Mouse (Mus musculus) ovary, postnatal 36 days (tissue): Measurements from ENCODE around the gene Prom2.

Source experiments
- DNase-seq: peaks from one replicate; pipeline ENCODE4 v3.0.0; 2022; ENCODE audit warnings: low spot score, mixed read lengths

Prom2 gene

DNA sequence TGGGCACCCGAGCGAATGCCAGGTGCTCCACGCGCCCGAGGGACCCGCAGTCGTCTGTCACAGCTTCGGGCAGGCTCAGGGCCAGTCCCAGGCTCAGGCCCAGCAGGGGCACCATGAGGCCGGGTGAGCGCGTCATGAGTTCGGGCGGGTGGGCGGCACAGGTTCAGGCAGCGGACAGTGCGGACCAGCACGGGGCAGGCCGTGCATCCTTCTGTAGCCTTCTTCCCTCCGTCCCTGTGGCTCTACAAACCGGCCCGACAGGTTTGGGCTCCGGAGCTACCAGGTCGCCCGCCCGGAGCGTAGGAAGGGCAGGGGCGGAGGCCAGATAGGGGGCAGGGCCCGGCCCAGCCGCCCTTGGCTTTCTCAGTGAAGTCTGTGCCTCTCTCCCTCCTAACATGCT, at the start of gene Prom2:
Gene Prom2, minus strand, starts transcription at position 283 of the 400 bp plus-strand sequence.
- DNase-seq = peak; percentile 24

DNA sequence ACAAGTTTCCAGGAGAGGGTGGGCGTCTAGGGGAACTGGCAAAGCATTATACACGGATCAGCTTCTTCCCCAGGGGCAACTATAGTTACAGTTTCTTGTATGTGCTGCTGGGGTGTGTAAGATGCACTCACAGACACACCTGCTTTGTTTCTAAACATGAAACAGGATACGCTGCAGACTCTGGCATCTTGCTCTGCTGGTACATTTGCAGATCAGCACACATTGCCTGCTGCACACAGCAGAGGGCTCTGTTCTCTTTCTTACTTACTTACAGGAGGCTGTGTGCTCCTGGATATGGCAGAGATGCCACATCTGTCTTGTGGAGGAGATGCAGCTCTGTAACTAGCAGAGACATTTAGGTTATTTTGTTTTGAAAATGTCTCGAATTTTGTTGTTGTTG, 49.6 kb upstream of the Prom2 start:
- DNase-seq = no peak

DNA sequence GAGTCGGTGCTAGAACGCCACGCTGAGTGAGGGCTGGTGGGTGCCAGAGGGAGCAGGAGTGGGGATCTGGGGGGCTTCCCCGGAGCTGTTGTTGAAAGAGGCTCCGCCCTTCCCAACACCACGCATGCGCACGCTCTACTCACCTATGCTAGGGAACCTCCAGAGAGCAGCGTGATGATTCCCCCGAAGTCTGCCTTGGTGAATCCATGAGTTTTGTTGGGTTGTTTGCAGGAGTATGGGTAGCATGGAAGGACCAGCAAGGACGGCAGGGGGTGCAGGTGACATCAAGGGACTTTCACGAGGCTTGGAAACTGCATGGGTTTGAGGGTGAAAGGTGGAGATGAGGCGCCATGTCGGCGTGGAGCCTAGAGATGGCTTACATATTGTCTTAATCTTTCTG, 48.9 kb upstream of the Prom2 start:
- DNase-seq = no peak

DNA sequence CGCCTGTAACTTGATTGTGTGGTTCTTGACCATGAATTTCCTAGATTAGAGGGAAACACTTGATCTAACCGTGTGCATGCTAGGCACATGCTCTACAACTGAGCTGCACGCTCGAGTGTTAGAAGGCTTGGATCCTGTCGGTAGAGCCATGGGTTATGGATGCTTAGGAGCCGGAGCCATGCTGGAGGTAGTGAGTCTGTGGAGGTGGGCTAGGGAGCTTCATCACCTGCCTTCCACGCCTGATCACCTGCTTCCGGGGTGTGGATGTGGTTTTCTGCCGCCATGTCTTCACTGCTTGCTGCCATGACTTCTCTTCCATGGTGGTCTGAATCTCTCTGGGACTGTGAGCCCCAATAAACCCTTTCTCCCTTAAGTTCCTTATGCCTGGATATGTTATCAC, 47.6 kb upstream of the Prom2 start:
- no peak for DNase-seq

DNA sequence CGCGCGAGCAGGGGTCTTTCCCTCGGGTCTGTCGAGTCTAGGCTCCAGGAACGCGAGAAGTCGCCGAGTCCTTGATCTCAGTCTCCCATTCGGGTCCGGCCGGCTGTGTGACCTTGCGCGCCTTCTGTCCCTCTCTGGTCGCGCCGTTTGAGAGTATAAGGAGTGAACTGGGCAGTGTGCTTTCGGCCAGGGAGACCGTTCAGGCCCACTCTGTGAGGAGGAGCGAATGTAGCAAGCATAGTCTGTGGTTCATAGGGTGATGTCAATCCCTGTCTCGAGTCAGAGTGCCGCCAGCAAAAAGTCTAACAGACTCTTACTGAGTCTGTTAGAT, 46.2 kb upstream of the Prom2 start:
- no peak for DNase-seq

DNA sequence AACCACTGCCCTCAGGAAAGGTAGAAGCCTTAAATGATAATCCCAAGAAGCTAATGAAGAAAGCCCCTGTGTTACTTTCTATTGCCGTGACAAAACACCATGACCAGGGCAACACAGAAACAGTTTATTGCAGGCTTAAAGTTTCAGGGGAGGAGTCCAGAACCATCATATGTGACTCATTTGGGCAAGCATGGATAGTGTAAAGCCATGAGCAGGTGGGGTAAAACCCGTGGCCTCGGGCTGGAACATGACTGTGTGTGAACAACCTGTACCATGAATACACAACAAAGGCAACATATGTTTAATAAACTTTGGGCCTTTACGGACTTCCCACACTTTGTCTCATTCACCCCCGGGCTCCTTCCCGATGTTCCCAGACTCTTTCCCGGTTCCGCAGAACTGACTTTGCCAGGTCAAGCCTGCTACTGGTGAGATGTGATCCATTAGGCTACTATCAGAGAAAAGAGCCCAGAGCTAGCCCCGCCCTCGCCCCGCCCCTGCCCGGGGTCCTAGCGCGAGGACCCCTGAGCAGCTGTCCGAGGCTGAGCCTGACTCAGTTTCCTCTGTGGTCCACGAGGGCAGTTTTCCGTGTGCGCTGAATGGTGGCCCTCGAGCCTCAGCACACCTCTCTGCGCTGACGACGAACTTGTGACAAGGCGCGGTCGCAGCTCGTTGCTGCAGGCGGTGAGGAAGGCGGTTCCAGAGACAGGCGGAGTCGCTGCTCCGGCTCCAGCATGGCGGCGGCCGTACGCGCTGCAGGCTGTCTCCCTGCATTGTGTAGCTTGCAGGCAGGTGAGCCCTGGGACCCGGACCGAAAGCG, 45.6 kb upstream of the Prom2 start, which contains the start of the genes Zfp661 and Mrps5:
Gene Zfp661, minus strand, starts transcription at position 401 of the 820 bp plus-strand sequence.
Gene Mrps5, plus strand, starts transcription at position 529 of the 820 bp plus-strand sequence.
- peak; percentile 86 for DNase-seq

DNA sequence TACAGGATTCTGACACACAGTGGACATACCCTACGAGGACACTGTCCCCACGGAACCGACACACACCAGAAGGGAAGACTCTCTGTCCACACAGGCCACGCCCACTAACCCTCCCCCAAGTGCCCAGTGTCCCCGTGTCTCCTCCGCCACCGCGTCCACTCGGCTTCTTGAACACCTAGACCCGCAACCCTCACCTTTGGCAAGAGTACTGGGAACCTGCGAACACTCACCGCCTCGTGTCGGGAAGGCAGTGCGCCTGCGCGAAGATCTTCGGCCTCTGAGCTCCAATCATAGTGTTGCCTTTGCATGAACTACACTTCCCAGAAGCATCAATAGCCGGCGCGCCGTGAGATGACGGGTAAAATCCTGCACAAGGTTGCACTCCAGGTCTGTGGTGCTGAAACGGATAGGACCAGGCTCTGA, 43.2 kb upstream of the Prom2 start:
- peak; percentile 91 for DNase-seq

DNA sequence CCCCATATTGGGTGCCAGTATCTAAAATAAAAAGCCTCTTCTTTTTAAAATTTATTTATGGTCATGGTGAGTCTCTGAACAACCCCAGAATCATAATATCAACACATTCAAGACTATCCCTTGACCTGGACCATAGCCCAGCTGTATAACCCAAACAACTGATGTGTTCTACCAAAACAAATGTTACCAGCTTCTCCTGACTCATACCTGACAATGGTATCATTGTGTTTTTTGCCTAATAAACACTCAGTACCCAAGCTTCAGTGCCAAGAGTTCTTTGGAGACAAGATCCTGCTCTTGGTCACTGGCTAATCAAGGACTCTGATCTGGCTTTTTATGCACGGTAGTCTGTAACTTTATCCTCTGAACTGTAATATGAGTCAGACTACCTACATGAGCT, 32.1 kb upstream of the Prom2 start:
- no peak for DNase-seq

DNA sequence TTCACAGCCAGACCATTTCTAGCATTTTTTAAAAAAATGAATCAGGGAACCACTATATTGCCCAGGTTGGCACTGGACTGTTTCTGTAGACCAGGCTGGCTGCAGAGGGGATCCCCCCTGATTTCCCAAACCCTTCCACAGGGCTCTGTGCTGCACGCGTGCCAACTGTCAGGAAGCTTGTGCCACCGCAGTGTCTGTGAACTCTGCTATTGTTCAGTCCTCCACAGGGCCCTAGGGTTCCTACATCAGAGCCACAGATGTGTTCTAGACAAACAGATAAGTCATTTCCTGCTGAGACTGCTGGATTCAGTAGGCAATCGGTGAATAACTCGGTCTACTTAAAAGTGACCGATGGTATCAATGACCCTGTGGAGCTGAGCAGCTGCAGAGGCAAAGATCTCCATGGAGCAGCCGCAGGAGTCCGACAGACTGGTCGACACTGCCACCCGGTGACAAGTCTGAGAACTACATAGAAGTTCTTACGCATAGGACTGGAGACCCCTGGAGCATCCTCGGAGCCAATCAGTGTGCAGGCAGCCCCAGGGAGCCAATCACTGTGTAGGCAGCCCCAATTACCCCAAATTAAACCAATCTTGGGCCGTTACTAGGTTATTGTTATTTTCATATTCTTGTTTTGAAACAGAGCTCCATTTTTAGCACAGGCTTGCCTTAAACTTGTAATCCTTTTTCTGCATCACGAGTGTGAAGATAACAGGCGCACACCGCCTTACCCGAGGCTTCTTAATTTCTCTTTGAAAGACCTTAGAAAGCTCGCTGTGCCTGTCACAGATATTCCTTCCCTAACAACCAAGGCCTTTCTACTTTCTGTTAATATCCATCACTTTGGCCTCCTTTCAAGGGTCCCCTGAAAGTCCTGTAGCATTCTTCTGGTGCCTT, 18.1 kb upstream of the Prom2 start:
- DNase-seq = peak; percentile 73

DNA sequence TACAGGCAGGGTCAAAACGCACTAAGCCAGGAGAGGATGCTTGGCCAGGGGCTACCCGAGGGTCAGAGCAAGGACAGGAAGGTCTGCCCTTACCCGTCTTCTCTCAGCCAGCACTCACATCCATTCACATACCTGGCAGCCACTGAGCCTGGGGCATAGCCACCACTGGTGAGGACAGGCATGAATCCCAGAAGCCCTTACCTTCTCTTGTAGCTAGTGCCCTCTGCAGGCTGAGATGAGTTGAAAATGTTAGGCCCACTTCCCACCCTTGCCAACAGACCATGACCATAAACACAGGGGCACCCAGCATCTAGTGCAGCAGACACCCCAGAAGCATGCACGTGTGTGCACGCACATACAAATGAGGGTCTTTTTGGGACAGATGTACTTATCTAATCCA, 9.8 kb upstream of the Prom2 start:
- DNase-seq = no peak

DNA sequence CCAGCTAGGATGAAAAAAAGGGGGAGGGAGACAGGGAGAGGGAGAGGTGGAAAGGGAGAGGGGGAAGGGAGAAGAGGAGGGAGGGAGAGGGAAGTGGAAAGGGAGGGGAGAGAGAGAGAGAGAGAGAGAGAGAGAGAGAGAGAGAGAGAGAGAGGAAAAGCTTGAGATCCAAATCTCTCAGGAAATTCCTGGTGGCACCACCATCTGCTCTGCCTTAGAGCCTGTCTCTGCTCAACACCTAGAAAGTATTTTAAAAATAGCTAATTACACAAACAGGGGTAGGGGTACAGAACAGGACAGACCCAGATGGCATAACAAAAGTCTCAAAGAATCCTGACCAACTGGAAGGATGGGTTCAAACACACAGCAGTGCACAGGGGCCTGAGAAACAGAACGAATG, 9.2 kb upstream of the Prom2 start:
- no peak for DNase-seq

DNA sequence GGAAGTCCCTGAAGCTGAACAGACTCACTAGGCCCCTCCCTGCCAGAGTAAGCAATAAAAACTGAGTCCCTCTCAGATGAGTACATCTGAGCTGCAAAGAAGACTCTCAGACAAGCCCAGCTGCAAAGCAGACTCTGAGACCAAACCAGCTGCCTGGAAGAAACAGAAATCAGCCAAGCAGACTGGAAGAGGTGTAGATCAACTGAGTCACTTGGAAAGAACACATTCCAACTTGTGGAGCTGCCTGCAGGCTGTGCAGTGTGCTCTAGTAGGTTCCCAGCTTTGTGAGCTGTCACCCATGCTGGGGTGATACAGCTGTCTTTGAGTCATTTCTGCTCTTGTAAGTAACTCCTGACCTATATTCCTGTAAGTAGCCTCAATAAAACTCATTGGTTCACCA, 8.4 kb upstream of the Prom2 start:
- no peak for DNase-seq

DNA sequence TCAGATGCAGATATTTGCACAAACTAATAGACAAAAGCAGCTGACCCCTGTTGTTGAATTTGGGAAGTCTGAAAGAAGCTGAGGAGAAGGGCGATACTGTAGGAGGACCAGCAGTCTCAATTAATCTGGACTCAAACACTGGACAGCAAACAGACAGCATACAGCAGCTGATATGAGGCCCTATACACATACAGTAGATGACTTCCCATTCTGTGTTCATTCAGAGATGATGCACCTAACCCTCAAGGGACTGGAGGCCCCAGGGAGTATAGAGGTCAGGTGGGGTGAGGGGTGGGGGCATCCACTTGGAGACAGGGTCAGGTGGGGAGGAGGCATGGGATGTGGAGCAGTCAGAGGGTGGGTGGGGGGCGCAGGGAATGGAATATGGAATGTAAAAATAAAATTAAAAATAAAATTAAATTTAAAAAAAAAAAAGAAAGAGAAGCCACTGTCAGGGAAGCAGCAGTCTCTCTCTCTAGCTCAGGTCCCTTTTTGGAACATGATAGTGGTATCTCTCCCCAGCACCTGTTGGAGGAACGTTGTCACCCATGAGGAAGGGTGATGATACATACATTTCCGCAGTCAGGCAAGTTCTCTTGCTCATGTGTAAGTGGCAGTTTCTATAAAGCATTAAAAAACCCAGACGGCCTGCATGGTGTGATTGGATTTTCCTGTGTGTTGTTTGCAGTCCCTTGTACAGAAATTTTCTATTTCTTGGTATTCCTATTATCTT, 7.2 kb upstream of the Prom2 start:
- DNase-seq = no peak

DNA sequence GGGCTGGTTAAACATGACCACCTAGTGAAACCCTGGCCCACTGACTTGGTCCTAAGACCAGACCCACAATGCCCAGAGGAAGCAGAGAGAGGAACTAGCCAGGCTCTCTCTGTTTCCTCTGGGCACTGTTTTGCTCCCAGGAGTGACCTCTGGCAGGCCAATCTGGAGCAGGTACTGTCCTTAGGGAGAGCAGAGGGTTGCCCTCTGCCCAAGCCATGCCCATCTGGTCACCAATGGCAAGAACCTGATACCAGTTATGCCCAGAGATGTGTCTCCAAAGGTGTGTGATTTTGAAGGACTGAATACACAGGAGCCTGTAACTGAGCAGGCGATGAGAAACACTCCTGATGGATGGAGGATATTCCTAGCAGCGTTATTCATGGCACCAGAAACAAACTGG, 430 bp upstream of the Prom2 start:
- no peak for DNase-seq

DNA sequence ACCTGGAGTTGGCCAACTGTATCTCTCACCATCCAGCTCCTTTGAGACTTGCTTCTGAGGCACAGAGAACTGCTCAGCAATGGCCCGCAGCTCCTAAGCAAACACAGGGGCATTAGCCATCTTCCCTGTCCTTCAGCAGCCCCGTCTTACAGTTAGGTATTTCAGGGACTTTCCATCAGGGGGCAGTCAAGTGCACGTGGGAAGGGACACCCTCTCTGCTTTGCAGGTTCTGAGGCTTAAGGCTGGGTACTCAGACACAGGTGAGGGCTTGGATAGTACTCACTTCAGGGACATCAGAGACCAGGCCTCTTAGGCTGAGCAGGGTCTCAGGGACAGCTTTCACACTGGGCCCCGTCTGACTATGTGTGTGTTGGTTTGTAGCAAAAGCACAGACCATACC, 1.8 kb downstream of the Prom2 start:
- DNase-seq = no peak

DNA sequence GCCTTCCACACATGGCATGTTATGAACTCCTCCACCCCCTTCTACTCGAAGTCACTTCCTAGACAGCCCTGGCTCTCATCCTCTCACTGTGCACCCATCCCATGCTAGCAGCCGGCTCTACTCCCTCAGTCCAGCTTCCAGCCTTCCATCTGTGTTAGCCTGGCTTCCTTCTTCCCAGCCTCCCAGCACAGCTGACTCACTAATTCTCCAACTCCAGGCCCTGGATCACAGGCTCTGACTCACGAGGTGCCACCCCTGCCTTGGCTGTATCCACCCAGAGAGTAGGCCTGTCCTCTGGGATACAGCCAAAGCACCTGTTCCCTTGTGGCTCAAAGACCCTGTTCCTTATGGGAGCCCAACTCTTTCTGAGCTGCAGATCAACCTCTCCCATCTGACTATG, 3.7 kb downstream of the Prom2 start:
- no peak for DNase-seq

DNA sequence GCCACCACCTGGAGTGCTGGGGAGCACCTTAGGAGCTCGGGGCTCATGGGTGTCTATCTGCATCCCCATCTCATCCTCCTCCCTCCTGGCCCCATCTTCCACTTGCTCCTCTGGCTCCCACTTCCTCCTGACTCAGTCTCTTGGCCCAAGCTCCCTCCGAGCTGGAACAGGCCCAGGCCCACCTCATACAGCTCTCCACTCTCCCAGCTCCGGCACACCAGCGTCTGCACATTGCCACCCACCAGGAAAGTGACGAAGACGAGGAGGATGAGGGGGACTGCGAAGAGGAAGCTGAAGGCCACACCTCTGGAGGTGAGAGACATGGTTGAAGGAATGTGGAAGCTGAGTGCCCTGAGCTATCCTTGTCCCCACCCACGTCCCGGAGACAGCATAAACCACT, 5.9 kb downstream of the Prom2 start:
- no peak for DNase-seq

DNA sequence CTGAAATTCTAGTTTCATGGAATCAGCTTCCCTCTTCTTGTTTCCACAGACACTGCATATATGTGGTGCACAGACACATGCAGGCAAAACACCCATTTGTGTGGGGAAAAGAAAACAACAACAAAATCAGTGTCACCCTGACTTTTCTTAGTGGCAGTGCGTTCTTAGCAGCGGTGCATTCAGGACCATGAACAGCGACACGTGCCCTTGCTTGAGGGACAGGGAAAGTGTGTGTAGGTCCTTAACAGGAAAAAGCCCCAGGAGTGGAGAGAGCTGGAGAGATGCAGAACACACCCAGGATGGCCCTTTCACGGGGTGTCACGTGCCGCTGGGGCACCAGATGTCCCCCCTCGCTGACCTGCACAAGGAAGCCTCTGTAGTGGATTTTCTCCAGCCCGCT, 8.9 kb downstream of the Prom2 start:
- peak; percentile 34 for DNase-seq

DNA sequence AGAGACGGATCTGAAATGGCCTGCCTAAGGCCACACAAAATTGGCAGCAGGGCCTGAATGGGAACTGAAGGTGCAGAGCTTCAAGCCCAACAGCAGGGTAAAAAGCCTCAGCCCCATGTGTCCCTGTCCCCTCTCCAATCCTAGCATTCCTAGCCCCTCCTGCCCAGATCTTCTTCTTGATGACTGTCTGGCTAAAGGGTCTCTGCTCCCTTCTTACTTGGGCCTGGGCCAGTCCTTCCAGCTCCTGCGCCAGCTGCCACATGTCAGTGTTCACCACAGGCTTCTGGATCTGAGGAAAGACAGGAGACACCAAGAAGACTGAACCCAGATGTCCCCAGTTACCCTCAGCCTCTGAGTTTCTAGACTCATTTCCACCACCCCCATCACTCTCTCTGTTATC, 9.7 kb downstream of the Prom2 start:
- no peak for DNase-seq

DNA sequence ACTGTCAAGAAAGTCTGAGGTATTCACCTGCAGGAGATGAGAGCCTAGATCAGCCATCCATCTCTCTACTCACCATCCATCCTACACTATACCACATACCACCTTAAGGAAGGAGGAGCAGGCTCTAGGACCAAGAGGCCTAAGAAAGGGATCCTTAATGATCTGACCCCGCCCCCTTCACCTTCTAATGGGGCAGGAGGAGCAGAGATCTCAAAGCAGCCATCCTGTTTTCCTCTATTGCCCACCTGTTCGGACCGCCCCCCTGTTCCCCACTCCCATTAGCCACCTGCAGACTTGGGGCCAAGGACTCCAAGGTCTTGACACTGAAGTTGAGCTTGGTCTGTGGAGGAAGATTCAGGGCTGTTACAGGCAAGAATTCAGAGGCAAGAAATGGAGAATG, 10.8 kb downstream of the Prom2 start:
- DNase-seq = no peak

DNA sequence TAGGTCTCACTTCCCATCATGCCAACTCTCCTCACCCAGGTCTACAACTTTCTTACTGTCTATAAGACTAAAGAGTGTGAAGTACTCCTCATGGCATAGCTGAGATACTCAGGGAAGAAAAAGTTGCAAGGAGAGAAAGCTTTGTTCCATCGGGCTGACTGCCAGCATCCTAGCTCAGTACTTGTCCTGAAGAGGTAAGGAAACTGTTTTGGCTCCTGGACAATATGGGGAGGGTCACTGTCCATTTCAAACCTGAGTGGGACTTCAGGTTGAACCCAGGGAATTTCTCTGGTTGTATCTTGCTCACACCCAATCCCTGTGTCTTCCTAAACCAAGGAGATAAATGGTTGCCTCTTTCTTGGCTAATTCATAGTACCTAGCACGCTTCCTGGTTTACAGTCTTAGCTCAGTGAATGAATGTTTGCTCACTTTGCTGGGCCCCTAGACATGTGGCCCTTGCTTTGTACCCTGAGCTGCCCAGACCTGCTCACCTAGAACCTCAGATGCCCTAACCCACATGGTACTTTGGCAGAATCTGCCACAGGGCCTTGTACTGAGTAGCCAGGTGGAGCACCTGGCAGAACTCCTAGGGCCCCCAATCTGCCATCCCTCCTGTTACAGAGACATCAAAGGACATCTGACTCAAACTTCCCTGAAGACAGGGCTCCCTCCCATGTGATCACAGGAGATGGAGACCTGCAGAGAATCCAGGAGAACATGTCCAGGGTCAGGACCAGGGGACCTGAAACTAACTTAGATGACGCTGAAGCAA, 16.1 kb downstream of the Prom2 start:
- no peak for DNase-seq
